Mouse (Mus musculus): ENCODE results near the gene Lrrc4c. TPM values are rescaled to one million over a fixed set of nuclear protein-coding genes. Genes with fewer than 3 reads are reported as not detected.
A peak's percentile ranks its signal among the peaks of the same experiment; 100 is the strongest.

Gene Lrrc4c
- polyA plus RNA-seq, 1 experiment from 2014 or later: 19.5 TPM

- Histone ChIP-seq H3K4me3 (ENCODE audit: low read depth, low read length) (no peak overlapping the region), H3K4me2 (ENCODE audit: low read length) (no peak overlapping the region), H3K27ac (ENCODE audit: low read depth, low read length) (no peak overlapping the region), H3K4me1 (ENCODE audit: control insufficient read depth, insufficient read depth, low read length) (no peaks in the 10 kb centered on the region), H3K36me3 (ENCODE audit: control insufficient read depth, insufficient read depth, low read length) (no peaks in the 10 kb centered on the region), H3K27me3 (replicated peaks; ENCODE audit: control insufficient read depth, insufficient read depth, low read length) (no peaks in the 10 kb centered on the region), H3K9me3 (replicated peaks; ENCODE audit: control insufficient read depth, low read length) (no peaks in the 10 kb centered on the region), H3K9ac (ENCODE audit: low read length) (no peak overlapping the region)
- DNase-seq (ENCODE audit: low spot score) (peak; percentile 69), ATAC-seq (no peak)
- 80% methylated on average over 2 of the region's 2 CpGs for WGBS
These were observed 1296.8 kb downstream of the Lrrc4c start for GRCm38 (mm10) chr2:97614724-97615123.

GRCm38 (mm10) chr2:97618589-97618988 is 1300.6 kb downstream of the Lrrc4c start:
- no peak for ATAC-seq

GRCm38 (mm10) chr2:97639941-97640340 is 1322.0 kb downstream of the Lrrc4c start:
- WGBS: 91% methylated on average over 2 of the region's 2 CpGs
- Histone ChIP-seq H3K36me3 (ENCODE audit: control insufficient read depth, insufficient read depth, low read length) (no peaks in the 10 kb centered on the region), H3K4me3 (ENCODE audit: low read depth, low read length) (no peak overlapping the region), H3K9ac (ENCODE audit: low read length) (no peak overlapping the region), H3K4me1 (ENCODE audit: control insufficient read depth, insufficient read depth, low read length) (no peaks in the 10 kb centered on the region), H3K27me3 (replicated peaks; ENCODE audit: control insufficient read depth, insufficient read depth, low read length) (no peaks in the 10 kb centered on the region), H3K27ac (ENCODE audit: low read depth, low read length) (no peak overlapping the region), H3K4me2 (ENCODE audit: low read length) (no peak overlapping the region), H3K9me3 (replicated peaks; ENCODE audit: control insufficient read depth, low read length) (no peaks in the 10 kb centered on the region)
- no peak for ATAC-seq
- no peak for DNase-seq (ENCODE audit: low spot score)

More at GRCm38 (mm10) chr2:97618589-97618988, 1300.6 kb downstream of the Lrrc4c start:
- H3K4me1 ChIP-seq (ENCODE audit: control insufficient read depth, insufficient read depth, low read length): no peaks in the 10 kb centered on the region
- H3K9me3 ChIP-seq (replicated peaks; ENCODE audit: control insufficient read depth, low read length): no peaks in the 10 kb centered on the region
- H3K36me3 ChIP-seq (ENCODE audit: control insufficient read depth, insufficient read depth, low read length): no peaks in the 10 kb centered on the region
- H3K27me3 ChIP-seq (replicated peaks; ENCODE audit: control insufficient read depth, insufficient read depth, low read length): no peaks in the 10 kb centered on the region
- no peak overlapping the region for H3K4me3 ChIP-seq (ENCODE audit: low read depth, low read length)
- no peak overlapping the region for H3K27ac ChIP-seq (ENCODE audit: low read depth, low read length)
- DNase-seq (ENCODE audit: low spot score): no peak
- no peak overlapping the region for H3K9ac ChIP-seq (ENCODE audit: low read length)
- WGBS: 89% methylated on average over 1 of the region's 1 CpGs
- H3K4me2 ChIP-seq (ENCODE audit: low read length): no peak overlapping the region

GRCm38 (mm10) chr2:97641661-97642060 is 1323.7 kb downstream of the Lrrc4c start:
- Histone ChIP-seq H3K4me3 (ENCODE audit: low read depth, low read length) (no peak overlapping the region), H3K4me1 (ENCODE audit: control insufficient read depth, insufficient read depth, low read length) (no peaks in the 10 kb centered on the region), H3K36me3 (ENCODE audit: control insufficient read depth, insufficient read depth, low read length) (no peaks in the 10 kb centered on the region), H3K27ac (ENCODE audit: low read depth, low read length) (no peak overlapping the region), H3K9ac (ENCODE audit: low read length) (no peak overlapping the region), H3K27me3 (replicated peaks; ENCODE audit: control insufficient read depth, insufficient read depth, low read length) (no peaks in the 10 kb centered on the region), H3K4me2 (ENCODE audit: low read length) (no peak overlapping the region), H3K9me3 (replicated peaks; ENCODE audit: control insufficient read depth, low read length) (no peaks in the 10 kb centered on the region)
- no peak for ATAC-seq
- DNase-seq (ENCODE audit: low spot score): no peak

- Histone ChIP-seq H3K4me2 (ENCODE audit: low read length) (no peak overlapping the region), H3K9ac (ENCODE audit: low read length) (no peak overlapping the region)
- peak; percentile 15 for DNase-seq (ENCODE audit: low spot score)
These were observed 1334.7 kb downstream of the Lrrc4c start for GRCm38 (mm10) chr2:97652711-97653110.

More at GRCm38 (mm10) chr2:97652711-97653110, 1334.7 kb downstream of the Lrrc4c start:
- no peaks in the 10 kb centered on the region for H3K27me3 ChIP-seq (replicated peaks; ENCODE audit: control insufficient read depth, insufficient read depth, low read length)
- H3K9me3 ChIP-seq (replicated peaks; ENCODE audit: control insufficient read depth, low read length): no peaks in the 10 kb centered on the region
- ATAC-seq: no peak
- no peak overlapping the region for H3K4me3 ChIP-seq (ENCODE audit: low read depth, low read length)
- 11% methylated on average over 1 of the region's 1 CpGs for WGBS
- no peaks in the 10 kb centered on the region for H3K4me1 ChIP-seq (ENCODE audit: control insufficient read depth, insufficient read depth, low read length)
- no peak overlapping the region for H3K27ac ChIP-seq (ENCODE audit: low read depth, low read length)
- H3K36me3 ChIP-seq (ENCODE audit: control insufficient read depth, insufficient read depth, low read length): no peaks in the 10 kb centered on the region

Small RNA genes within 50 kb of the gene (microRNA-seq; reads per million reads assigned to microRNA genes)
- gene Gm44320: not detected

Data from forebrain, embryonic 14.5 days (tissue).